Mouse (Mus musculus) telencephalon, adult 2 months (tissue): ENCODE data around the gene Pde7b.
A peak's percentile ranks its signal among the peaks of the same experiment; 100 is the strongest.

Experiments
- DNase-seq: peaks from one replicate; pipeline ENCODE4 v3.0.0-alpha.2; 2011; ENCODE audit warnings: low read depth, low spot score

Pde7b gene

GRCm38 (mm10) chr10:20724906-20725305 is at the start of gene Pde7b:
Gene Pde7b, minus strand, starts transcription at chr10:20725078.
- DNase-seq = peak; percentile 65

- no peak for DNase-seq
These were observed 47.2 kb upstream of the Pde7b start for GRCm38 (mm10) chr10:20772056-20772455.

- no peak for DNase-seq
These were observed 45.6 kb upstream of the Pde7b start for GRCm38 (mm10) chr10:20770418-20770888.

- DNase-seq = no peak
These were observed 44.9 kb upstream of the Pde7b start for GRCm38 (mm10) chr10:20769557-20770417.

DNA sequence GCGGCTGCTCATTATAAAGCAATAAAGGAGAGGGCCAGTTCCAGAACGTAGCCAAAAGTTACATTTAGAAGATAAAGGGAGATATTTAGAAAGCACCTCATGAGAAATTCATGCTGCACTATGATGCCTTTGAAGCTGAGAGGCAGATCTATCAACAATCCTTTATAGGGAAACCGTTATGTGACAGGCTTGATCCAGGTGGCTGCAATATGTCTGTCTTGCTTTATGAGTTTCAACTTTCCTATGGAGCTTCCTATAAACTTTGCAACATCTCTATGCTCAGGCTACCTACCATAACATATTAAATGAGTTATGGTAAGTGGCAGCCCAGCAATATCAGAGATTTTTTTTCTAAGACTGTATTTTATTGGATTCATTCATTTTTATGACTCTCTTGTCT is 39.5 kb upstream of the Pde7b start:
- DNase-seq = no peak

GRCm38 (mm10) chr10:20758939-20759338 is 34.1 kb upstream of the Pde7b start:
- no peak for DNase-seq

GRCm38 (mm10) chr10:20758259-20758658 is 33.4 kb upstream of the Pde7b start:
- no peak for DNase-seq

DNA sequence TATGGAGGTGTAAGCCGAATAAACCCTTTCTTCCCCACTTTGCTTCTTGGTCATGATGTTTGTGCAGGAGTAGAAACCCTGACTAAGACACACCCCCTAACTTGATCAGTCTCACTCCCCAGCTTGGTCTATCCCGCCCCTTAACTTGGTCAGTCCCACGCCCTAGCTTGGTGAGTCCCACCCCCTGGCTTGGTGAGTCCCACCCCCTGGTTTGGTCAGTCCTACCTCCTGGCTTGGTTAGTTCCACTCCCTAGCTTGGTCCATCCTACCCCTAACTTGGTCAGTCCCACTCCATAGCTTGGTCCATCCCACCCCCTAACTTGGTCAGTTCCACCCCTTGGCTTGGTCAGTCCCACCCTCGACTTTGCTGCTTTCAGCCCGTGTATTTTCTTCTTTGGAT is 31.3 kb upstream of the Pde7b start:
- no peak for DNase-seq

GRCm38 (mm10) chr10:20752883-20753282 is 28.0 kb upstream of the Pde7b start:
- no peak for DNase-seq

GRCm38 (mm10) chr10:20750642-20751251 is 25.9 kb upstream of the Pde7b start:
- peak; percentile 28 for DNase-seq

DNA sequence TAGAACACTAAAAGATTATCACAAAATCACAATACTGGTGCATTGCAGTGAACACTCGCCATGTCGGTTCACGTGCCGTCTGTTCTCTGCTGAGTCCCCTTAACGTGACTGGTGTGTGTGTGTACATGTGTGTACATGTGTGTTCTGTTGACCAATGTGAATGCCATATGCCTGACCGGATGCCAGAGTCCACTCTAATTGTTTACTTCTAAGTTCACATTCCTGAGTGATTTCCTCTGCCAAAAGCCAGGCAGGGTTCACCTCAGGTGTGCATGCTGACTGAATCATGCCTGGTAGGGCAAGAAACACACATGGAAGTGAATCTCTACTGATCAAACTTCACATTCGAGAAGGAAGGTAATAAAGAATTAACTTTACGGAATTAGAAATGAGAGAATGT is 24.1 kb upstream of the Pde7b start:
- DNase-seq = no peak

GRCm38 (mm10) chr10:20747229-20747628 is 22.4 kb upstream of the Pde7b start:
- no peak for DNase-seq

GRCm38 (mm10) chr10:20739801-20740200 is 14.9 kb upstream of the Pde7b start:
- DNase-seq = no peak

DNA sequence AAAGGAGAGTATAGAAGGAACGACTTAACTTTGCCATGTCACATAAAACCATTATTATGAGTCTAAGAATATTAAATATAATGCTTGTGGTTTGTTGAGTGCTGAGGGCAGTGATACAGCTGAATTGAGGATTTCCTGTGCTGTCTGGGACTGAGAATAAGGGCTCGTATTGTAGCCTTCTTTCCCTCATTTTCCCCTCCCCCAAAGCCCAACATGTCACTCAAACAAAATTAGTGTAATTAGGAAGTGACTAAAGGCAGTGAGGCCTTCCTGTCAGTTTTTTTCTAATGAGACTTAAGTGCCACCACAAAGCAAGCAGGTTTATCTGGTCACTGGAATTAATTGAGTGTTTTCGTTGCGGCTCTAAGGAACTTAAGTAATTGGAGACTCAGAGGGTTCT is 12.3 kb upstream of the Pde7b start:
- DNase-seq = no peak

DNA sequence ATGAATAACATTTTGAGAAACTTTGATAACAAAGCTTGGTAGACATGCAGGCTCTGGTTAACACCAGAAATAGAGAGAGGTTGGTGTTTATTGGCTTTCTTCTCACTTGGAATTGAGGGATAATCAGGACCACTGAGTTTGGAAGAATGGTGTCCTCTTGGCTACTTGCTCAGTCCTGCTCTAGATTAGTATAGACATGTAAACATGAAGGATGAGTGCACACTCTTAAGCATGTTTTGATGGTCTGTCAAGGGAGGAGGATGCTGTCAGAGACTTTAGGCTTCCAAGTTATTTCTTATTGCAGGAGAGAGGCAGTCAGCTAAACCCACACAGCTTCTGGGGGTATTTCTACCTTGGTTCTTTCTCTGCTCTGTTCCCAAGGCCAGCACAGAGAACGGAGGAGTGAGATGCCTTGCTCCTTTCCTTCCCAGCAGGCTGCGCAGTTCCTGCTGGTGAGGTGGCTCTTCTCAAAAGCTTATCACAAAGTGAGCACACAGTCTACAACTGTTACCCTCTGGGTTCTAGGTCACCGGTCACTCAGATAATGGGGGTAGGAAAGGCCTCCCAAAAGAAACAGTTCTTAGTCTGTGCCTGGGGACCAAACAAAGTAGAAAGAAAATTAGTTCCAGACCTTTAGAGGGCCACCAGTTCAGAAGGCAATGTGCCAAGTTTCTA is 11.0 kb upstream of the Pde7b start:
- no peak for DNase-seq

DNA sequence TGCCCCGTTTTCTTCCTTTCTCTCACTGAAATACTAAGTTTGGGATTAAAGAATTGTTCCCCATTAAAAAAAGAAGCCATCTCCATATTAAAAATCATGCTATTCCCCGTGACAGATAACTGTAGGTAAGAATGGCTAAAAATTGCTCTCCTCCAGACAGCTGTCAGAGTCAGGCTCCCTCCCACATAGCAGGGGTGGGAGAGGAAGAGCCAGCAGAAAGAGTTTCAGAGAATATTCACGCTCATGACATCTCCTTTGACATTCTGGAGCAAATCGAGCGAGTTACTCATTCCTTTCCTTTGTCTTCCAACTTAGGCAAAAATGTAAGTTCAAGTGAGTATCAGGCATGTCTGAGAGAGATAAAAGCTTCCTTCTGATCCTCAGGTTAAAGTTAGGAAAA is 8.7 kb upstream of the Pde7b start:
- no peak for DNase-seq

DNA sequence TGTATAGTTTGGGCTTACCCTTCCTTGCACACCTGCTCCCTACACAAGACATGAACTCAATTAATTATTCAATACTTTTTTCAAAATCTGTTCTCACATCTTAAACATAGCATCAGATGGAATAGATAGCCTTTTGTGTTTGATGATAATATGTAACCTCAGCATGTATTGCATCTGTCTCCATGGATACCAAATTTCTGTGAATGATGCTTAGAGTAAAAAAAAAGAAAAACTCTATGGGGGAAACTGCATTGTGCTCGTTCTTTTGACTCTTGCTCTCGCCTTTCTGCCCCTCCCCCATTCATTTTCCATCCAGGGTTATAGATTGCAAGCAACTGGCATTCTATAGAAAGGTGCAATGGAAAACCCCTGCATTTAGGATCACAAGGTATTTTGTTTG is 7.3 kb upstream of the Pde7b start:
- DNase-seq = no peak

DNA sequence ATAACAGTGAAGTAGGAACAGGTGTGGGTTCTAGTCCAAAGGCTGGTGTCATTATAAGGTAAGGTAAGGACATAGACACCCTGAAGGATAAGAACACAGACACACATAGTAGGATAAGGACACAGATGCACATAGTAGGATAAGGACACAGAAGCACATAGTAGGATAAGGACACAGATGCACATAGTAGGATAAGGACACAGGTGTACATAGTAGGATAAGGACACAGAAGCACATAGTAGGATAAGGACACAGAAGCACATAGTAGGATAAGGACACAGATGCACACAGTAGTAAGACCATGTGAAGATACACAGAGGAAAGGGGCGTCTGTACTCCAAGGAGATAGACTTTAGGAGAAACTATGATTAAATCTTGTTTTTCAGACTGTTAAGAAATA is 5.2 kb upstream of the Pde7b start:
- no peak for DNase-seq

DNA sequence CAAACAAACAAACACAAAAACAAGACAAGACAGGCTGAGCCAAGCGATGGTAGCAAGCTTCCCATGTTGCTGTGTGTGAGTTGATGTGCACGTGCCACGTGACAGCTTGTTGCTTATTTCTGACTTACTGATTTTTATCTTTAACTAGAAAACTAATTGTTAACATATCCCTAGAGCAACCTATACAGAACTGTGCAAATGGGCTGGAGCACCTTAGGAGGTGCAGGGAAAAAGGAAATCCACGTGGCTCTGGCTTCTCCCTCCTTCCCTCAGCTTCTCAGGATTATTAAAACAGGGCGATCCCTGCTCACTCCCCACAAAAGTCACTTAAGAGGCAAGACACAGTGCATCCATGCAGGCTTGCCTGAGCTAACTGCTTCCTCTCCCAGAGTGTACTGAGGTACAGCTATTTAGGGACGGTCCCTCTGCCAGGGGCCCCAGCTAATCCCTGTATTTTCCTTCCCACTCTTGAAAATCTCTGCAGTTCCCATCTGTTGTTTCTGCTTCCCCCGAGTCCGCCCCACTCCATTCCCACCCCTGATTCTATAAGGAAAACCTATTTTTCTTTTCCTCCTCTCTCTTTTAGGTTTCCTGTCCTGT is 606 bp upstream of the Pde7b start:
- DNase-seq = peak; percentile 59

DNA sequence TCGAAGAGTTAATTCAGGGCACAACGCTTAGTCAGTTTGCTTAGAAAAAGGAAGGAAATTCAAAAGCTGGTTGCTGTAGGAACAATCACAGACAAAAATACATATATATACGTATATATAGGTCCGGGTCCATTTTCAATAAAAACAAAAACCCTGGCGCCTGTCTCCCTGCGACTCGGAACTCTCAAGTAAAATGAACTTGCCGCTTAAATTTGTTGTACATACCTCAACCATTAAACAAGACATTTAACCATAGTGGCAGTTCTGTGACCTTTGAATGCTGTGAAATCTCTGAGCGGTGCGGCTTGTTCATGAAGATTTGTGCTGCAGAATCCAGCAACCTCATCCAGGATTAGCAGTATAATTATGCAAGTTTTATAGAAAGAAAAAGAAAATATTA is 427 bp downstream of the Pde7b start:
- DNase-seq = peak; percentile 16

GRCm38 (mm10) chr10:20723962-20724361 is 916 bp downstream of the Pde7b start:
- DNase-seq = no peak

DNA sequence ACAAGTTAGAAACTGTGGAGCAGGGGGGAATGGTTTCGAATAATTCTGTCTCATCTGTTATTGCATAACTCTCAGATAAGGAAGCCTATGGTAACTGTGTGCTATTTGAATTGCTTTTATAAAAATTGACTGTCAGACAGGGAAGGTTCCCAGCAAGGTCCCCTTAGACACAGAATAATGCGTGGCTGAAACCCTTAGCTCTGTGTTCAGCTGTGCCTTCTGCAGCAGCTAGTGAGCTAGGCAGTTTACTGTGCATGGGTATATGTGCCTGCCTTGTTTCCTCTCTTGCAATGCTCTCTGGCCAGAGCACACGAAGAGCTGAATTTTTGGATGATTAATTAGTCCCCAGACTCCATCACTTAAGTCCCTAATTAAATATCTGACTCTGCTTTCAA is 1.4 kb downstream of the Pde7b start:
- DNase-seq = peak; percentile 18
